Mouse (Mus musculus) embryonic facial prominence, embryonic 11.5 days (tissue): ENCODE measurements around the gene Rasgef1b. TPM values are rescaled to one million over a fixed set of nuclear protein-coding genes. Genes with fewer than 3 reads are reported as not detected.

Experiments used
- ATAC-seq: fragments of 200-750 bp; cut with Nextera tagmentation; replicated peaks from 2 replicates; pipeline ENCODE4 v1.8.0; 2017; ENCODE audit warnings: low read depth; ENCODE audit not compliant: insufficient number of reproducible peaks, low FRiP score, low TSS enrichment
- DNase-seq: peaks from one replicate; pipeline ENCODE4 v3.0.0-alpha.2; 2015; ENCODE audit warnings: low spot score
- H3K27ac ChIP-seq: fragments of 300-500 bp; sonication (generic); replicated peaks from 2 replicates; pipeline ENCODE4 v1.5.1; 2014; ENCODE audit warnings: mild to moderate bottlenecking, low read depth, low read length, control low read depth
- H3K27me3 ChIP-seq: fragments of 300-500 bp; sonication (generic); 2 replicates; pipeline ENCODE4 v1.6.1; 2014; ENCODE audit warnings: mild to moderate bottlenecking, low read length, moderate library complexity, mixed read lengths; ENCODE audit not compliant: control insufficient read depth, insufficient read depth
- H3K36me3 ChIP-seq: fragments of 300-500 bp; sonication (generic); replicated peaks from 2 replicates; pipeline ENCODE4 v1.6.1; 2014; ENCODE audit warnings: low read depth, mild to moderate bottlenecking, low read length, moderate library complexity, mixed read lengths; ENCODE audit not compliant: control insufficient read depth, insufficient read depth
- H3K4me1 ChIP-seq: fragments of 300-500 bp; sonication (generic); 2 replicates; pipeline ENCODE4 v1.6.1; 2014; ENCODE audit warnings: low read length, mixed read lengths; ENCODE audit not compliant: control insufficient read depth, insufficient read depth
- H3K4me2 ChIP-seq: fragments of 300-500 bp; sonication (generic); 2 replicates; pipeline ENCODE4 v1.6.1; 2014; ENCODE audit warnings: low read depth, mild to moderate bottlenecking, control low read depth, low read length, moderate library complexity
- H3K4me3 ChIP-seq: fragments of 300-500 bp; sonication (generic); 2 replicates; pipeline ENCODE4 v1.5.1; 2014; ENCODE audit warnings: low read depth, low read length, control low read depth
- H3K9ac ChIP-seq: fragments of 300-500 bp; sonication (generic); replicated peaks from 2 replicates; pipeline ENCODE4 v1.6.1; 2014; ENCODE audit warnings: mild to moderate bottlenecking, control low read depth, low read length
- H3K9me3 ChIP-seq: fragments of 300-500 bp; sonication (generic); replicated peaks from 2 replicates; pipeline ENCODE4 v1.6.1; 2016; ENCODE audit warnings: mild to moderate bottlenecking, low read length, inconsistent platforms, mixed read lengths; ENCODE audit not compliant: control insufficient read depth
- WGBS: fragments of 180-500 bp; shearing (Covaris S2); extraction: QIAGEN DNeasy Blood & Tissue Kit; methylation state at CpG from one replicate; pipeline ENCODE4 v1.1.7; 2014; 5-methylcytosine and 5-hydroxymethylcytosine counted together
- polyA plus RNA-seq: library from polyadenylated mRNA; unstranded; fragments of >200 nt; fragmentation: Nextera tagmentation; extraction: Ambion mirVana; gene quantifications from 2 replicates; pipeline ENCODE4 v1.2.1, GENCODE M21; 2014

The Rasgef1b gene
- polyA plus RNA-seq, 1 experiment from 2014 or later: 14.2 TPM

DNA sequence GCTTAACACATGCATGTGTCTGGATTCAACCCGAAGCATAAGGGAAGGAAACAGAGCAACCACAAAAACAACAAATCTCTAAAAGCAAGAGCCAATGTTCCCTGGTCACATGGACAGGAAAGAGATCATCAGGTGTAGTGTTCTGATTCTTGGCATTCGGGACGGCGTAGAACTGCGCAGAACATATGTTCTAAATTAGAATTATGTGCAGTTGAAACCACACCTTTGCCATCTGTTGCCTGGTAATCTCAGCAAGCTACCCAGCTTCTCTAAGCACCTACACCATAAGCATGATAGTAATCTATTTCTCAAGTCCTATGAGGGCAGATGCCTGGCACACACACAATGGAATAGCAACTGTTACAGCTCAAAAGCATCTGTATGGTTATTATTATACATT, 27.1 kb downstream of the Rasgef1b start:
- Histone ChIP-seq H3K4me2 (no peak overlapping the region), H3K9me3 (no peaks in the 10 kb centered on the region), H3K4me3 (no peak overlapping the region), H3K36me3 (no peaks in the 10 kb centered on the region), H3K27ac (no peak overlapping the region), H3K4me1 (no peaks in the 10 kb centered on the region), H3K27me3 (no peaks in the 10 kb centered on the region), H3K9ac (no peak overlapping the region)
- WGBS: 75% methylated on average over 5 of the region's 5 CpGs
- no peak for DNase-seq
- no peak for ATAC-seq

GRCm38 (mm10) chr5:99694712-99695360, 34.0 kb downstream of the Rasgef1b start:
- Histone ChIP-seq H3K4me1 (no peaks in the 10 kb centered on the region), H3K9ac (no peak overlapping the region), H3K4me2 (no peak overlapping the region), H3K4me3 (no peak overlapping the region), H3K27ac (no peak overlapping the region), H3K36me3 (no peaks in the 10 kb centered on the region), H3K27me3 (no peaks in the 10 kb centered on the region), H3K9me3 (no peaks in the 10 kb centered on the region)
- ATAC-seq (no peak), DNase-seq (no peak)
- WGBS: 78% methylated on average over 13 of the region's 13 CpGs

GRCm38 (mm10) chr5:99689909-99690308, 39.0 kb downstream of the Rasgef1b start:
- no peaks in the 10 kb centered on the region for H3K9me3 ChIP-seq
- no peaks in the 10 kb centered on the region for H3K36me3 ChIP-seq
- 66% methylated on average over 7 of the region's 7 CpGs for WGBS
- no peak overlapping the region for H3K4me2 ChIP-seq
- H3K9ac ChIP-seq: no peak overlapping the region
- H3K27me3 ChIP-seq: no peaks in the 10 kb centered on the region
- H3K27ac ChIP-seq: no peak overlapping the region
- DNase-seq (no peak), ATAC-seq (no peak)
- H3K4me1 ChIP-seq: no peaks in the 10 kb centered on the region
- H3K4me3 ChIP-seq: no peak overlapping the region

DNA sequence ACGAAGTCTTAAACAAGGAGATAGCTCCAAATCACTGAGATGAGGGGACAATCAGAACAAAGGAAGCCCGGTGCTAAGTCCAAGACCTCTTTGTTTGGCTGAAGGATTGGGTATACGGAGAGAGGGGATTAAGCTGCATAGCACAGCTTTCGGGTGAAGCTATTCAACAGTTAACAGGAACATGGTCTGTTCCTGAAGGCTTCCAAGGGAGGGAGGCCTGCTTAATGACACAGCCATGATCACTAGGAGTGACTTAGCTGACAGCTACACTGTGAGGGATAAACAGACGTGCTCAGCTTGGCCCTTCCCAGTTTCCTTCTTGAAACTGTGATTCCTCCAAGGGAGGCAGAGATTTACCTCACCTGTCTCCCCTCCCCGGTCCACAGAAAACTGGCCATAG, 41.0 kb downstream of the Rasgef1b start:
- no peaks in the 10 kb centered on the region for H3K4me1 ChIP-seq

GRCm38 (mm10) chr5:99684023-99684422, 44.8 kb downstream of the Rasgef1b start:
- H3K27ac ChIP-seq: no peak overlapping the region
- no peak overlapping the region for H3K9ac ChIP-seq
- H3K36me3 ChIP-seq: no peaks in the 10 kb centered on the region
- H3K4me1 ChIP-seq: no peaks in the 10 kb centered on the region
- H3K9me3 ChIP-seq: no peaks in the 10 kb centered on the region
- H3K4me2 ChIP-seq: no peak overlapping the region
- ATAC-seq (no peak), DNase-seq (no peak)
- 39% methylated on average over 2 of the region's 2 CpGs for WGBS
- no peak overlapping the region for H3K4me3 ChIP-seq
- H3K27me3 ChIP-seq: no peaks in the 10 kb centered on the region

More for the DNA sequence above, 41.0 kb downstream of the Rasgef1b start:
- ATAC-seq (no peak), DNase-seq (no peak)
- Histone ChIP-seq H3K9me3 (no peaks in the 10 kb centered on the region), H3K27ac (no peak overlapping the region), H3K36me3 (no peaks in the 10 kb centered on the region), H3K9ac (no peak overlapping the region), H3K4me3 (no peak overlapping the region), H3K4me2 (no peak overlapping the region), H3K27me3 (no peaks in the 10 kb centered on the region)
- WGBS: 27% methylated on average over 6 of the region's 6 CpGs

DNA sequence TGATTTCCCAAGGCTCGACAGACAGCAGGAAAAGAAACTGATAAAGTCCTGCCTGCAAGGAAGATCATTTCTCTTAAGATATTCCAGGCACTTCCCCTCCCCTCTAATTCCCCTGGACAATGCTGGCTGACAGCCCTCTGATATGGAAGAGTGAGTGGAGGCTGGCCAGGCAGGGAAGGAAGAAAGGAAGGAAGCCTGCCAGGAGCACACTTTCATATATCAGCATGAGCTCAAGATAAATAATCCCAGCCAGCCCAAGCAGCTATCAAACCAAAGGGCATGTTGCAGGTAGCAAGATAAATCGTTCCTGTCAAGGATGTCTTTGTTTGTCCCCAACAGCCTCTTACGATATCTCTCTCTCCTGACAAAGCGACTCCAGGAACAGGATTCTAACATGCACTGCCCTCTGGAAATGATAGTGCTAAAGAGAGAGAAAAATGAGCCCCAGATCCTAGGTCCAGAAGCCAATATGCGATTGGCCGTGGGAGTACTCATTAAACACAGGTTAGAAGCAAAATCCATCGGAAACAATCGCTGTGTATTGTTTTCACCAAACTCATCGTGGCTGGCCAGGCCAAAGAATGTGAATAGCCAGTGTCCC, 58.8 kb downstream of the Rasgef1b start:
- Histone ChIP-seq H3K4me2 (no peak overlapping the region), H3K36me3 (no peaks in the 10 kb centered on the region), H3K27ac (no peak overlapping the region), H3K4me3 (no peak overlapping the region), H3K9ac (no peak overlapping the region), H3K4me1 (no peaks in the 10 kb centered on the region), H3K27me3 (no peaks in the 10 kb centered on the region), H3K9me3 (no peaks in the 10 kb centered on the region)
- DNase-seq (no peak), ATAC-seq (no peak)
- WGBS: 78% methylated on average over 9 of the region's 9 CpGs

DNA sequence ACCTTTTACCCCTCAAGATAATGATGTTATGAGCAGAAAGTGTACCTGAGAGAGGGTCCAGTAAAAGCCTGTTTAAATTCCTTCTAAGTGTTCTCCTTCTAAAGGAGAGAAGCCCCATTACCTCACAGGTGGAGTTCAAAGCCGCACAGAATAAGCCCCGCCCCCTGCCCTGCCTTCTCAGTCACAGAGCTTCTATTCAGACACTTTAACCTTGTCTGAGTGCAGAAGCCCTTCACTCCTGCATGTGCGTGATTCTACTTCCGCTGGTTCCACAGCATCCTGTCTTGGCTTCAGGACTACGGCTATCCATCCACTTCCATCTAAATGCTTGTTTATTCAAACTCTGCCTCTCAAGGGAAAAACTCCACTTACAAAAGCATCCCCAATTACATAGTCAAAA, 72.8 kb downstream of the Rasgef1b start:
- Histone ChIP-seq H3K9ac (no peak overlapping the region), H3K27ac (no peak overlapping the region), H3K36me3 (no peaks in the 10 kb centered on the region), H3K9me3 (no peaks in the 10 kb centered on the region), H3K27me3 (no peaks in the 10 kb centered on the region), H3K4me2 (no peak overlapping the region), H3K4me1 (no peaks in the 10 kb centered on the region), H3K4me3 (no peak overlapping the region)
- WGBS: 52% methylated on average over 5 of the region's 5 CpGs
- DNase-seq (no peak), ATAC-seq (no peak)

GRCm38 (mm10) chr5:99652931-99653330, 75.9 kb downstream of the Rasgef1b start:
- ATAC-seq: no peak
- Histone ChIP-seq H3K4me1 (no peaks in the 10 kb centered on the region), H3K27ac (no peak overlapping the region), H3K9me3 (no peaks in the 10 kb centered on the region), H3K4me3 (no peak overlapping the region), H3K27me3 (no peaks in the 10 kb centered on the region), H3K9ac (no peak overlapping the region), H3K4me2 (no peak overlapping the region), H3K36me3 (no peaks in the 10 kb centered on the region)
- WGBS: 77% methylated on average over 10 of the region's 10 CpGs
- no peak for DNase-seq
